Mouse (Mus musculus): ENCODE measurements around the gene Abhd16a. TPM values are rescaled to one million over a fixed set of nuclear protein-coding genes. Genes with fewer than 3 reads are reported as not detected.

Abhd16a gene
- polyA plus RNA-seq, 1 experiment, result 114 TPM

DNA sequence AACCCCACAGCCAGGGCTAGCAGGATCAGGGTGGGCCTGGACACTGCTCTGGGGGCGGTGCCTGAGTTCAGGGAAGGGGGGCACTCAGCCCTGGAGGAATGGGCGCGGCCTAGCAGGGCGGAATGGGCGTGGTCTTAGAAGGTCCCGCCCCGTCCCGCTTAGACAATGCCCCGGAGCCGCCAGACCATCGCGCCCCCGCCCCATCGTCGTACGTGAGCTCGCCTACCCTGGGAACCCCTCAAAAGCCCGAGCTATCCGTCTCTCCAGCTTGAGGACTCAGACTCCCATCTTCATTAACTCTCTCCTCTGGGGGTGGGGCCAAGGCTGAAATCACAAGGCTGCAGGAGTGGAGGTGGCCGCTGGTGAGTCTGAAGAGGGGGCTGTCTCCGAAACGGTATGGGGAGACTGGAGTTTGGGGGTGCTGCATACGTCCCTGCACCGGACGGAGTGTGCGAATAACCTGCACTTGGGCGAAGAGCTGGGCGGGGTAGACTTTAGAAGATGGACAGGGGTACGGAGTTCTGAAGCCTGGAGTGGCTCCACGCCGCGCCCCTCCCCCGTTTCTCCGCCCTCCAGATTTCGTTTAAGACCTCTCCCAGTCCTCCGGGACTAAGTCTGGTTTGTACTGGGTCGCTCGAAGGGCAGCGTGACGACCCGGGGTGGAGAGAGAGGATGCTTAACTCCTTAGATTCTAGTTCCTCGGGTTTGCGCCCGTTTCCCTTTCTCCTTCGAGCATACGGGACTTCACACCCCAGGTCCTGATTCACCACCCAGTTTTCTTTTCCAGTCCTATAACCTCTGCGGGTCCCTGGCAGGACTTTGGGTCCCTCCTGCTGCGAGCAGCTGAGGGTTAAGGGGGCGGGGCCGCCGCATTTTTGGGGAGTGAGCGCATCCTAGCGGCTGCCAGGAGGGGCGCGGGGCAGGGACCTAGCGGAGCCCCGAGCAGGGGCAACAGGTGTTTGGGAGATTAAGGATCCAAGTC lies 29.9 kb upstream of the Abhd16a start, which contains the start of gene Ddah2:
Ddah2 (plus strand) TSS at position 125 of the 982 bp plus-strand sequence.
- peak; percentile 67 for DNase-seq (ENCODE audit: low spot score)

DNA sequence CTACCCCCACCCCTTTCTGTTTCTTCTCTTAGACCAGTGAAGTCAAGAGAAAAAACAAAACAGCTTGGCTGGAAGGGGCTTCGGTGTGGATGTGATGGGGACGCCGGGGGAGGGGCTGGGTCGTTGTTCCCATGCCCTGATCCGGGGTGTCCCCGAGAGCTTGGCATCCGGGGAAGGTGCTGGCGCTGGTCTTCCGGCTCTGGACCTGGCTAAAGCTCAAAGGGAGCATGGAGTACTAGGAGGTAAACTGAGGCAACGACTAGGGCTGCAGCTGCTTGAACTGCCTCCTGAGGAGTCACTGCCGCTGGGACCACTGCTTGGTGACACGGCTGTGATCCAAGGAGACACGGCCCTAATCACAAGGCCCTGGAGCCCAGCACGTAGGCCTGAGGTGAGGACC lies 29.0 kb upstream of the Abhd16a start:
- no peak for DNase-seq (ENCODE audit: low spot score)

DNA sequence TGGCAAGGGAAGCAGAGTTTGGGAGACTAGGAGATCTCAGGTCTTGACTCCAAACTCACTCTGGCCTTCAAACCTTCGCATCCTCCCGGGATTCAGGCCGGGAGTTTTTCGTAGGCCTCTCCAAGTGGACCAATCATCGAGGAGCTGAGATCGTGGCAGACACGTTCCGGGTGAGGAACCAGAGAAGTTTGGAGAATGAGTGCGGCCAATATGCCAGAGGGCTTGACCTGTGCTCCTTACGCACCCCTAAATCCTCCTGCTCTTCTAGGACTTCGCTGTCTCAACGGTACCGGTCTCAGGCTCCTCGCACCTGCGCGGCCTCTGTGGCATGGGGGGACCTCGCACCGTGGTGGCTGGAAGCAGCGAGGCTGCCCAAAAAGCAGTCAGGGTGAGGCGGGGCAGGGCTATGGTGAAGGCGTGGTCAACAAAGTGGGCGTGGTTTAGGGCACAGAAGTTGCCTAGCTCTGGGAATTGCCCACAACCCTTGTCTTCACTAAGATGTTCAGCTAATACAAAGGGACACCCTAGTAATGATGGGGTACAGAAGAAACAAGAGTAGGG lies 28.2 kb upstream of the Abhd16a start:
- no peak for DNase-seq (ENCODE audit: low spot score)

DNA sequence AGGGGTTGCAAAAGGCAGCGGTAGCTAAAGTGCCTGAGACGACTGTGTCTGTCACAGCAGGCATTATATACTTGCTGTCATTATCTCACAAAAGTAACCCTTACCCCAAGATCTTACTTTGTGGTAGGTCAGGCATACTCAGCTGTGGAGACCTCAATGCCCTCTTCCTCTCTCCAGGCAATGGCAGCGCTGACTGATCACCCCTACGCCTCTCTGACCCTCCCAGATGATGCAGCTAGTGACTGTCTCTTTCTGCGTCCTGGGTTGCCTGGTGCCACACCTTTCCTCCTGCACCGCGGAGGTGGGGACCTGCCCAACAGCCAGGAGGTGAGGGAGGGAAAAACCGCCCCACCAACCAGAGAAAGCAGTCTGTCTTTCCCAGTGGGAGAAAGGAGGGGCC lies 27.8 kb upstream of the Abhd16a start:
- no peak for DNase-seq (ENCODE audit: low spot score)

DNA sequence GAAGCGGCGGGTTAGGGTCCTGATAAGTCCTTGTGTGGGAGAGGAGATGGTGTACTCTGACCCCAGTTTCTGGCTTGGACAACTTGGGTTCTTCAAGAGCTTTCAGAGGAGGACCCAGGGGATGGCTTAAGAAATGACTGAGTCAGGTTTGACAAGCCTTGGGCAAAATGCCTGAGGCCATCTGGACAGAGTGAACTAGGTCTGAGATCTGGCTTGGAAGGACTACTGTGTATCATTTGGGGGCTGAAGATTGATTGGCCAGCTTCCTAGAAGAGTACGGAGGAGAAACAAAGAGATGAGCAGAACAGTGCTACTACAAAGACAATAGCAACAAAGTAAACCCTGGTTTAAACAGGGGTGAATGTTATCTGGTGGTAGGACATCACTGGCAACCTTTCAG lies 25.6 kb upstream of the Abhd16a start:
- DNase-seq (ENCODE audit: low spot score), result no peak

DNA sequence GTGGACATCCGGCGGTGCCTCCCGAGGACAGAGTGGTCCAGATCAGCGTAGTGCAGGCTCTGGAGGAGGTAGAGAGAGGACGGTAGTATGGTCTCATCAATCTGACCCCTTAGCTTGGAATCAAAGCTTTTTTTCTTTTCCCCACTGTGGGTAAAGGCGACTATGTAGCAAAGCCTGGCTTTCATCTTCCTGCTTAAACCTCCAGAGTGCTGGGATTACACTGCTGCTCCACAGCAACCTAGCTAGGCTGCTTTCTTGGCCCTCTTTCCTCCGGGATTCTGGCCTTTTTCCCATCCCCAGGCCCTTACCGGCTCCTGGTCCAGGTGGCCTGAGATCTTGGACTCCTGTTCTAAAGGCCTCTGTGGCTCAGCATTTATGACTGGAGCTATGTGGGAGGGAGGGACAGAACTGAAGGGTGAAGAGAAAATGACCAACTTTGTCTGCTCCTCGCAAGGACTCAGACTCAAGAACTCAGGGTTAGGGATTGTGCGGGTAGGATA lies 24.6 kb upstream of the Abhd16a start:
- no peak for DNase-seq (ENCODE audit: low spot score)

DNA sequence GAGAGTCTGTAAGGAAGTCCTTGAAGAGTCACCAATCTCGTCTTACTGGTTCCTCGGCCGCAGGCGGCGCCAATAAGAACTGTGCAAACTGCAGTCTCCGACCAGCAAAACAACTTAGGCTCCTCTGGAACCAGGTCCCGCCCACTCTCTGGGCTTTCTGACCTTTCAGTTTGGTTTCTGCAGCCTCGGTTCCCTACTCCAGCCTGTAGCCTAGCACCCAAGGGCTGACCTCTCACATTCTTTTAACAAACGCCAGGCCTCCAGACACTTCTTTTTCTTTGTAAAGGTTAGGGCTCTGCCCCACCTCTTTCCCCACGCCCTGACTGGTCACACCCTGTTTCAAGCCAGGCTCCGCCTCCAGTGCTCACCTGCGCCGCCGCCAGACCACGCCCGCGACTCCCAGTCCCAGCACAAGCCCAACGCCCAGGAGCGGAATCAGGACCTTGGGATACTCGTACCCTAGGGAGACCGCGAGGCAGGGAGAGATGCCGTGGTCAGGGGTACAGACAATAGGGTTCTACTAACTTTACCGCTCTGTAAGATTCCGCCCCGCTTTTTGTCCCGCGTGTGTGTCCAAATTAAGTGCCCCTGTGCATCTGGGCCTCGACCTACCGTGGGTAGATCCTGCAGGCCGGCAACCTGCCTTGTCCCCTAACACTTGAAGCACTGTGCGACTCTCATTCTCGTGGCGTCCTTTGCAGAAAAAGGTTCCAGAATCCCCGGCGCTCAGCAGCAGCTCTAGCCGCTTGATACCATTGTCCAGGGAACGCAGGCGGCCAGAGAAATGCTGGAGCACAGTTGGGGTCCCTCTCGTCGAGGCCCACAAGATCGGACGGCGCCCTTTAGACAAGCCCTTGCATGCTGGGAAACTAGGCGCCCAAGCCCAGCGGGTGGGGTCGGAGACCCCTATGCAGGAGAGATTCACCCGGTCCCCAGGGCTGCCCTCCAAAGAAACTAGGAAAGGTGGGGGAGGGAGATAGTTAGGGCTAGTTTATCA lies 23.8 kb upstream of the Abhd16a start, which contains the start of gene Ly6g6c:
Ly6g6c (plus strand) TSS at position 438 of the 997 bp plus-strand sequence.
- DNase-seq (ENCODE audit: low spot score), result no peak

DNA sequence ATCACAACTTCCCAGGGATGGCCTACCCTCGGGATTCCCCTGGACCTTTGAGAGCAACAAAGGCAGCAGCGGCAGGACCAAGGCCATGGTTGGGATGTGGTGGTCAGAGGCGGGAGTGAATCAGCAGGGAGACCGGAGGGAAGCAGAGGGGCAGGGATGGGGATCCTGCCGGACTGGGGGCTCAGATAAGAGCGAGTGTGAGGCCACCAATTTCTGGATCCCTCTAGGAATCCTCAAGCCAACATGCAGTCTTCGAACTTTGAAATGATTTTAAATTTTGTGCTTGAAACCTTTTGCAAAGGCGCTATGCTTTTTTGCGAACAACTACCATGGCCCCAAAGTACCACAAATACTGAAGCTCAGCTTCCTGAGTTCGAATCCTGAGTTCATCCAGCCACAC lies 23.0 kb upstream of the Abhd16a start, which contains the start of gene Mpig6b:
Mpig6b (minus strand) TSS at position 101 of the 400 bp plus-strand sequence.
- no peak for DNase-seq (ENCODE audit: low spot score)

DNA sequence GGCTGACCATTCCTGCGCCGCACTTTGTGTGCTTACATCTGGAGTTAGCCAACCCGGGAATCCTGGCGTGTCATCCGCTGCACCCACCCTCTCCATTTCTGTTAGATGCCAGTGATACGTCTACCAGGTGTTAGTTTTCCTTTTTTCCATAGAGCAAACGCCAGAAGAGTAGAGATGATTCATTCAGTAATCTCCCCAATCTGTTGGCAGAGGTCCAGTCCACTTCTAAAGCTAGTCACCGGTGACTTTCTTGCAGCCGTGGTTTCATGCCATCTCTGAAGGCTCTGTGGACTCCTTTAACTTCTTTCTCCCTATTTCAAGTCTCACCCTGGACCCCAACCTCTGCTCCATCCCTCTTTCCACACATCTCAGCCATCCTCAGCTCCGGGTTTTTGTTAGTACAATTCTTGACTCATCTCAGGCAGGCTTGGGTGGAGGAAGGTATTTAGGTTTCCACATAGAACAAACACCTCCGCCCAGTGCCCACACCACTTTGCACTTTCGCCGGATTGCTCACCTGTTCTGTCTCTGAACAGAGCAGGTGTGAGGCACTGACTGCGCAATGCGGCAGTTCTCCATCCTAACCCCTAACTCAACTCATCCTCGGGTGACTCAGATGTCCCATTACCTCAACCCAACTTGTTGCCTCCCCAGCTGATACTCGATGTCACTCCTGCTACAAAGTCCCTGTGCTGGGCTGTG lies 20.7 kb upstream of the Abhd16a start:
- DNase-seq (ENCODE audit: low spot score), result no peak

DNA sequence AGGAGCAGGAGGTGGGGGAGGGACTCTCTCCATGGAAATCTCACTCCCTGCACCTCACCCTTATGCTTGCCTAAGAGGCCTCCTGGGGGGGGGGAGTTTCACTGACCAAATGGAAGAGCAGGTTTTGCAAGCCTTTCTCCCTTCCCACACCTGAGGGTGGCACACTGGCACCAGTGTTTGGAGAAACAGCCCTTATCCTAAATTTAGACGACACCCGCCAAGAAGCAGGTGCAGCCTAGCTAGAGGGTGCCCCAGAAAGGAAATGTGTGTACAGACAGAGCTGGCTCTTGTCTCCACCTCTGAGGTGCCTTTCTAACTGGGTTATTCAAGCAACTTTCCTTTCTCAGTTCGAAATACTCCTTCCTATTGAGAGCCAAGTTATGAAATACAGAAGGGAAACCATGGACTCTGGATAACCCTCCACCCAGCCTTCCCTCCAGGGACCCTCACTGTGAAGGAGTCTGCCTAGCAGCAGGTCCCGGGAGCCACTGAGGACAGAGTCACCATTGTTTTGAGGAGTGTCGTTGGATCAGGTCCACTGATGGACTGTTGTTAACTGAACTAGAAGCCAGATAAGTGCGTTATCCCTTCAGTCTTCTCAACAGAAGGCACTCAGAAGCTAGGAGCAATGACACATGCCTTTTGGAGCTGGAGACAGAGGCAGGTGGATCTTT lies 18.4 kb upstream of the Abhd16a start:
- no peak for DNase-seq (ENCODE audit: low spot score)

DNA sequence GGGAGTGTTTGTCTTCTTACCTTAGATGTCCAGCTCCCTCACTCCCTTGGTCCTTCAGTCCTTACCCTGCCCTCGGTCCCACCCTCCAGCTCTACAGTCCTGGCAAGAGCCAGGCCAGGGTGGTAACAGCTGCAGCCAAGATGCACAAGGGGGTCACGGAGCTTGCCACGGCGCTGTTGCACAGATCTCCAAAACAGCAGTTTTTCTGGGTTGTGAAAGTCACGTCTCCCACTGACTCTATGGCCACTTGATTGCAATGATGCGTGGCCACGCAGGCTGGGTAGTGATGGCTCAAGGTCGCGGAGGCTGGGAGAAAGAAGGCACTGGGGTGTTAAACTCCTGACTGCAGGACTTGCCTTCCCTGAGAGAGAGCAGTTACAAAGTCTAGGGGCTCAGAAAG lies 17.6 kb upstream of the Abhd16a start:
- no peak for DNase-seq (ENCODE audit: low spot score)

DNA sequence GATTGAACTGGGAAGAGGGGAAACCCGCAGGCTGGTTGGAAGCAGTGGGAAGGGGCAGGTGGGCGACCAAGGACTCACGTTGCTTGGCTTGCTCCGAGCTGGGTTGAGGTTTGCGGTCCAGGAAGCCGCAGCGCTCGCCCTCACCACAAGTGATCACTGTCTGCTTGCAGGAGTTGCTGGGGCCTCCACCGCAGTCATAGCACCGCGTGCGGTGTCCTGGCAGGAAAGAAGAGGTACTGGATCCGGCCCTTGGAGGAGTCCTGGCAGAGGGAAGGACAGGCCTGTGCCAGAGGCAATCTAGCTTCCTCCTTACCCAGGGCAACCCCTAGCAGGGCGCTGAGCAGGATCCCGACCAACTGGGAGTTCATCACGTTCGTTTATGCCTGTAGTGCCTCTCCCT lies 15.0 kb upstream of the Abhd16a start:
- no peak for DNase-seq (ENCODE audit: low spot score)

DNA sequence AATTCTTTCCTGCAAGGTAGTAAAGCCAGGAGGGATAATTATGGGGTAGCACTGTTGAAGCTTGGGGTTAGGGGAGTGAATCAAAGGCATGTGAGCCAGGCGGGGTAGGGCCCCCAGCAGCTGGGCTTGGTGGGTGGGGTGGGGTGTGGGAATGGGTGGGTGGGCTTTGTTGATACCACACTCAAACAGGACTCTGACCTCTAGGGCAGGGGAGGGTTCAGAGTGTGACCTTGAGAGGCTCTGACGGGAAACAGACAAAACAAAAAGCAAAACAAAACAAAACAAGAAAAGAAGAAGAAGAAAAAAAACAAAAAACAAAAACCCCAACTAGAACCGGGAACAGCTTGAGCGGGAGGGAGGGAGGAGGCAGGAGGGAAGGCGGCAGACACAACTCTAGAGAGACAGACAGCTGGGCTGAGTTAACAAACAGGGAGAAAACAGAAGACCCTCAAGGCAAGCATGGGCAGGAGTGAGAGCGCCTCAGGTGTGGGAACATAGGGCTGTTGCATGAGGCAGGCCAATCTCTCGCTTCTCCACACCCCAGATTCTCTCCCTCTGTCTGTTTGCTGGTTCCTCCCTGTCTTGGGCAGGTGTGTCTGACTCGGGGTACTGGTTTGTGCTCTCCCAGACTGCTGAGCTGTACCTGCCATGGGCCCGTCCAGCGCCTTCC lies 12.4 kb upstream of the Abhd16a start, which contains the start of gene Ly6g6e:
Ly6g6e (plus strand) TSS at position 396 of the 670 bp plus-strand sequence.
- no peak for DNase-seq (ENCODE audit: low spot score)

DNA sequence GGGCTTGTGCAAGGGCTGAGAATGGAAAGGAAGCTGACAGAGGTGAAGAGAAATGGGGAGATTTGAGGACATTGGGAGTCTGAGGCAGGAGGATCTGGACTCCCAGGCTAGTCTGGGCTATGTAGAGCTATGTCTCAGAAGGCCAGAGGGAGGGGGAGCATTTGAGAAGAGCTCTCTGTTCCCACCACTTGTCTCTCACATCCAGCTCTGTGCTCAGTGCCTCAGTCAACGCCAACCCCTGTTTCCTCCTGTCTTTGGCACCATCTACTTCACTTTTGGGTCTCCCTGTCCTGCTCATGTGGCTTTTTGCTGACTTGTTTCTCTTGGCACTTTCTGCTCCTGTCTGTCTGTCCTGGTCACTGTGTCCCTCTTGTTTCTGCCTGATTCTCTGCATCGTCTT lies 11.8 kb upstream of the Abhd16a start:
- no peak for DNase-seq (ENCODE audit: low spot score)

DNA sequence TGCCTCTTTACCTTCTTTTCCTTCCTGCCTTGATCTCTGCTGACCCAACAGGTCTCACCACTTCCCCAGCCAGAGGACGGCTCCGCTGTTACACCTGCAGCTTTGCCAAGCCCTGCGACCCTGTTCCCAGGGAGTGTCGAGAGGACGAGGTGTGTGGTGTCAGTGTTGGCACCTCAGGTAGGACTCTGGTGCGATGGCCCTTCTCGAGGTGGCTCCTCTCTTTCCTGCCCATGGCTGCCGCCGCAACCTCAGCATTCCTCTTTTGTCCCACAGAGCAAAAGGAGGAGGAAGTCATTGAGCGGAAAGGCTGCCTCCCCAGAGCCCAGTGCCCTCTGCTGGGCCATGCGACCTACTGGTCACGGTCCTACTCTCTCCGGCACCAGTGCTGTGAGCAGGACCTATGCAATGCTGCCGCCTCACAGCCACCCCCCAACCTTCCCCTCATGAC lies 11.3 kb upstream of the Abhd16a start, which contains the start of gene Ly6g6d:
Ly6g6d (minus strand) TSS at position 280 of the 448 bp plus-strand sequence.
- DNase-seq (ENCODE audit: low spot score), result peak; percentile 45

DNA sequence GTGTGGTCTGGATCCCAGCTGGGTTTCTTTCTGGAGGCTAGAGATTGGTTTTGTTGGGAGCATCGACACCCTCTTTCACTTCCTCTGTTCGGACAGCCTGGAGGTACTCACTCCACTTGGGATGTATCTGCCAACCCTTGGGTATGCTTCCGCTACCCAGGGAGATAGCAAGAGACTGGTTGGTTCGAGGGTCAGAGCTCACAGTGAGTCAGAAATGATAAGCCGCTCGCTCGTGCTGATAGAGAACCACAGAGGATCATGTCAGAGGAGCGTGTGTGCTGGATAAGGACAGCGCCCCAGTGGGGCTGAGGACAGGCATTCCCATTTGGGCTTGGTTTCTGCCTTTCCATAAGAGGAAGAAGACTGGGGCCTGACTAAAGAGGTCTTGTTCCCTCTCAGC lies 9.3 kb upstream of the Abhd16a start:
- no peak for DNase-seq (ENCODE audit: low spot score)

DNA sequence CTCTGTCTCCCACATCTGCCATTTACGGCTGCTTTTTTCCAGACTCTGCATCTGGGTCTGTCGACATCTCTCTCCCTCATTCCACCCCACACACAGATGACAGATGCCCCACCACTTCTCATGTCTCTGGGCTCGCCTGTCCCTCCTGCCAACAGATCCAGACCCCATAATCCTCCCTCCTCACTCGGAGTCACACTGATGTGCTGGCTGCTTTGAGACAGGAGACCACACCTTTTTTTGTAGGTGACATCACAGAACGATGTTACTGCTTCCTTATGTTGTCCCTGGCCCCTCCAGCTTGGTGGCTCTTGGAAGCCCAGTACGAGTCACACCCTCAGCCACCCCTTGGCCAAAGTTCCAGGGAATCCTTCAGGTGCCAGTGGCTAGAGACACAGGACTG lies 8.8 kb upstream of the Abhd16a start:
- no peak for DNase-seq (ENCODE audit: low spot score)

DNA sequence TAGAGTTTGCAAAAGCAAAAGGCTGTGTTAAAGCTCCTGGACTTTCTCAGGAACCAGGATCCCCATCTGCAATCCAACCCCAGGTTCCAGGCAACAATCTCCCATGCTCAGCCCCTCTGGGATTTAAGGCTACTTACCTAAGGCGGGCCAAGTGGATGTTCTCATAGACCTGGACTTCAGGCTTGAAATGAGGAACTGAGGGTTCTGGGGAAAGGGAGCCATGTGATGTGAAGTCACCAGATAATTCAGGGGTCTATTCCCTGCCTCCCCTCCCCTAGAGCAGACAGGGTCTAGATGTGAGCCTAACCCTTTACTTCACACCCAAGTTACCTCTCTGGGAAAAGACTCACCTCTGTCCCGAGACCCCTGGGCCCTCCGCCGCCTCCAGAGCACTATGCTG lies 8.4 kb upstream of the Abhd16a start:
- DNase-seq (ENCODE audit: low spot score), result no peak

DNA sequence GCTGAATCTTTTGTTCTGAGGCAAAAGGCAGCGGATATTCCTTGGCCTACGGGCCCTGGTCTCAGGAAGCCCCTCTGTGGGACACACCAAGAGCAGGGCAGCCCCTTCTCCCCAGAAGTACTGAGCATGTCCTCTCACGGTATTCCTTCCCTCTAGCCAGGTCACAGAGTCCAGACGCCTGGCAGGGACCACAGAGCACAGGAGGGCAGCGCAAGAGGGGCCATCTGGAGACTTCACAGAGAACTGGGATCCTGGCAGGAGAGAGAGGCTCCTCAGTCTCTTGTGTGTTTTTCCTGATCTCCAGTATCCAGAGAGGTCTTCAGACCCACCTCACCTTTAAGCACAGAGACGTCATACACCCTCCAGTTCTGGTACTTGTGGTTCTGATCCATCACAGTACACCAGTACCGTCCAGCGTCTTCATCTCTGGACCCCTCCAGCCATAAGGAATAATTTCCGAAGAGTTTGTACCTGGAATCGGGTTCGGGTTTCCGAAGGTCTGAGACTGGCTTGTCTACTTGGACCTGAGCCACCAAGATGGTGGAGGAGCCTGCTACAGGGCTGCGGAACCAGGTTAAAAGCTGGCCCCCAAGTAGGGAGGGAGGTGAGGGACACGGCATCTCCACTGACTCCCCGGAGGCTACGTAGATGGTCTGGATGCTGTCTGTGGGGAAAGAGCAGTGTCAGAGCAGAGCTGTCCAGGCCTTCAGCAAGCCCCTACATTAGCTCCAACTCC lies 6.1 kb upstream of the Abhd16a start:
- DNase-seq (ENCODE audit: low spot score), result no peak

Data from urinary bladder, adult 2 months (tissue).